Mouse (Mus musculus): ENCODE results near the gene Cox19.

DNA sequence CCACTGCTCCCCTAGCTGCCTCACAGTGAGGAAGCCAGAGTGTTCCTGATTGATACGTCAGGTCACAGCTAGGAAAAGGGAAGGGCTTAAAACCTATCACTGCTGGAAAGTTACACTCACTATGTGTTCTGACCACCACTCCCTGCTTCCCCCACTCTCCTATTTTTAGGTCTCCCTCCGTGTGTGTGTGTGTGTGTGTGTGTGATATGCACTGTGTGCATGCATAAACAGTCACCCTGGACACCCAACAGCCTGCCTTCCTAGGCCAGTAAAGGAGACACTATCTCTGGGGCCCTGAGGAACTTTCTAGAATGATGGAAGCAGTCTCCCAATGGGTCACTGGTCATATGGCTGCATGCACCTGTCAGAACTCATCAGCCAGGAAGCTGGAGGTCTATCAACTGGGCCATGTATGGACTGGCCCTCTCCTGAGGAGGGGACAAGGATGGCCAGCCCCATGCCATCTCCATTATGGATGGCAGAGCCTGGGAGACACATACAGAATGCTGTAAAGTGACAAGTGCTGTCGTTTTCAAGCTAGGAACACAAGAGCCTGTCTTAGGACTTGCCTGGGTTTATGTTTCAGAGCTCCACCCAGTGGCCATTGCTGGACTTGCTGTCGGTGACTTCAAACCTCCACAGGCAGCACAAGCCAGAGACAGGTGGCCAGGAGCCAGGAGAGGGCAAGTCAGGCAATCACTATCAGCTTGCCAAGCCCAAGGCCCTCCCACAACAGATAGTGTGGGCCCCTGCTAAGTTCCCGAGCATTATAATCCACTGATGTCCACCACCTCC, 46.9 kb upstream of the Cox19 start:
- TF ChIP-seq MYOG (IDR thresholded peaks at IDR 0.05; ENCODE audit: control insufficient read depth in 1 of 3, insufficient read depth in 1 of 3, insufficient read length in 2 of 3, low read depth in 2 of 3) = peak in 1 of 3 experiments; percentile 65
- no peak for TF ChIP-seq POLR2A (IDR thresholded peaks at IDR 0.05; ENCODE audit: insufficient read length, low read depth)
- TF ChIP-seq TCF12 (IDR thresholded peaks at IDR 0.05; ENCODE audit: insufficient read depth, poor library complexity, severe bottlenecking) = no peak
- no peak for TF ChIP-seq USF1 (IDR thresholded peaks at IDR 0.05; ENCODE audit: low read depth)
- TF ChIP-seq POLR2AphosphoS2 (IDR thresholded peaks at IDR 0.05; ENCODE audit: insufficient read length, low read depth) = no peak
- no peak for TF ChIP-seq E2F4 (IDR thresholded peaks at IDR 0.05; ENCODE audit: insufficient read depth)
- no peak for TF ChIP-seq SRF (IDR thresholded peaks at IDR 0.05; ENCODE audit: control insufficient read depth, insufficient read length, low read depth)
- TF ChIP-seq TCF3 (IDR thresholded peaks at IDR 0.05; ENCODE audit: insufficient read length, low read depth) = no peak
- TF ChIP-seq MYOD1 (IDR thresholded peaks at IDR 0.05; ENCODE audit: control insufficient read depth in 1 of 3, insufficient read length in 2 of 3, low read depth in 2 of 3) = peak in 2 of 3 experiments; percentile 26 to 43
- no peak for TF ChIP-seq CEBPB (IDR thresholded peaks at IDR 0.05; ENCODE audit: insufficient read depth, poor library complexity, severe bottlenecking)

Data from myocyte (in vitro differentiated cells).